Comparison of ENCODE assay signal across 17 mouse cellular contexts in genomic region chr5:17850582-17850981, GRCm38 (mm10). TPM values are rescaled to one million over a fixed set of nuclear protein-coding genes. Genes with fewer than 3 reads are reported as not detected.
DNase-seq lines count a peak whose midpoint lies in the region; ATAC-seq and TF ChIP-seq lines count a peak whose summit lies in the region.
"Had no signal": no experiment of that assay in that cellular context is flagged by ENCODE, and none has a peak within 500 bp of the region (broad histone marks: within the 10 kb centered on the region; RNA-seq: fewer than 3 reads in every experiment).

No protein-coding gene starts in this region.

- H3K4me2 ChIP-seq in kidney, postnatal 0 days (ENCODE audit: low read length), result no peak overlapping the region
- H3K4me2 ChIP-seq in liver, embryonic 16.5 days (ENCODE audit: low read depth, low read length), result no peak overlapping the region
- H3K4me2 ChIP-seq: heart, embryonic 11.5 days; liver, embryonic 13.5 days; neural tube, embryonic 13.5 days had no signal

- no peak overlapping the region for H3K27ac ChIP-seq in kidney, postnatal 0 days
- no peak overlapping the region for H3K27ac ChIP-seq in liver, embryonic 16.5 days (ENCODE audit: low read length)
- H3K27ac ChIP-seq: liver, embryonic 13.5 days; neural tube, embryonic 13.5 days had no signal

- TF ChIP-seq CTCF in kidney, postnatal 0 days (IDR thresholded peaks at IDR 0.05; ENCODE audit: low read depth), result 0 out of 2 replicates have a peak, but pooled peaks have one; percentile 6

- no peak for DNase-seq in kidney, postnatal 0 days (ENCODE audit: low spot score)
- no peak for DNase-seq in kidney, postnatal 10 days
- DNase-seq in A20 (ENCODE audit: low read depth, low spot score) (peak; percentile 31), ES-CJ7 (ENCODE audit: low read depth, low spot score) (peak; percentile 47)
- no peak for DNase-seq in thymus, adult 18-20 months
- DNase-seq: adrenal gland, postnatal 25 days; cerebellum, postnatal 10 days; gastrocnemius, postnatal 14 days; kidney, postnatal 14 days; liver, embryonic 13.5 days; thymus, adult 2 months had no signal

- no peak for ATAC-seq in kidney, postnatal 0 days (replicated peaks; ENCODE audit: low FRiP score, low read depth)
- peak; percentile 44; the same call in 1 of the 2 replicates for ATAC-seq in liver, embryonic 16.5 days (ENCODE audit: low read depth)
- ATAC-seq in activated CD4-positive, CD25-positive, alpha-beta regulatory T cell, adult 4 months, result no peak
- ATAC-seq: inflammation-experienced regulatory T-cells, adult 6 months had no signal

- H3K36me3 ChIP-seq in kidney, postnatal 0 days (ENCODE audit: insufficient read depth, low read length), result no peaks in the 10 kb centered on the region
- no peaks in the 10 kb centered on the region for H3K36me3 ChIP-seq in liver, embryonic 16.5 days (ENCODE audit: control insufficient read depth, insufficient read depth)
- H3K36me3 ChIP-seq: liver, embryonic 13.5 days; neural tube, embryonic 13.5 days had no signal

- no peaks in the 10 kb centered on the region for H3K4me1 ChIP-seq in kidney, postnatal 0 days (replicated peaks; ENCODE audit: insufficient read depth, low read length)
- H3K4me1 ChIP-seq in liver, embryonic 16.5 days (ENCODE audit: control insufficient read depth, low read depth, low read length), result no peaks in the 10 kb centered on the region
- H3K4me1 ChIP-seq: liver, embryonic 13.5 days; neural tube, embryonic 13.5 days had no signal

- no peak overlapping the region for H3K9ac ChIP-seq in kidney, postnatal 0 days (ENCODE audit: low read depth, low read length)
- no peak overlapping the region for H3K9ac ChIP-seq in liver, embryonic 16.5 days (ENCODE audit: low read depth, low read length)
- H3K9ac ChIP-seq: liver, embryonic 13.5 days; neural tube, embryonic 13.5 days had no signal

- no peak overlapping the region for H3K4me3 ChIP-seq in kidney, postnatal 0 days (replicated peaks; ENCODE audit: low read depth, low read length)
- H3K4me3 ChIP-seq in liver, embryonic 16.5 days (ENCODE audit: low read depth, low read length), result no peak overlapping the region
- H3K4me3 ChIP-seq: erythroblast, embryonic 14.5 days; liver, embryonic 13.5 days; neural tube, embryonic 13.5 days had no signal

- WGBS in kidney, postnatal 0 days, result 90% methylated on average over 2 of the region's 2 CpGs
- WGBS in liver, embryonic 16.5 days (ENCODE audit: insufficient replicate concordance), result 64% methylated on average over 2 of the region's 2 CpGs

- H3K27me3 ChIP-seq in kidney, postnatal 0 days (ENCODE audit: insufficient read depth, low read length), result no peaks in the 10 kb centered on the region
- no peaks in the 10 kb centered on the region for H3K27me3 ChIP-seq in liver, embryonic 16.5 days (ENCODE audit: control insufficient read depth, insufficient read depth, low read depth, low read length)
- H3K27me3 ChIP-seq: liver, embryonic 13.5 days; neural tube, embryonic 13.5 days had no signal

- no peaks in the 10 kb centered on the region for H3K9me3 ChIP-seq in kidney, postnatal 0 days (replicated peaks; ENCODE audit: low read length)
- H3K9me3 ChIP-seq in liver, embryonic 16.5 days (replicated peaks; ENCODE audit: control insufficient read depth, low read length), result no peaks in the 10 kb centered on the region
- H3K9me3 ChIP-seq: liver, embryonic 13.5 days; neural tube, embryonic 13.5 days had no signal

RNA-seq across cellular contexts. Expression of gene Cd36, which starts 38.0 kb away (rescaled TPM):
- polyA plus RNA-seq in kidney, postnatal 0 days (2015; fragmentation: Nextera tagmentation; extraction: Ambion mirVana), result 22.6 and 25.0 TPM in 2 replicates
- polyA plus RNA-seq in liver, embryonic 16.5 days (2015; fragmentation: Nextera tagmentation; extraction: Ambion mirVana), result 36.8 and 40.2 TPM in 2 replicates
- polyA plus RNA-seq in activated CD4-positive, CD25-positive, alpha-beta regulatory T cell, adult 4 months (2017; shearing (Covaris generic)), result under 1 TPM in 1 of 2 experiments, not detected in 1; 0.20 TPM

Comparison
In these comparisons a context has a peak if more than half of its experiments do, and no peak if none do; other contexts are left out.
1. DNase-seq: peak in A20 (single experiment) and ES-CJ7 (single experiment); none in kidney, postnatal 0 days (single experiment), kidney, postnatal 10 days (single experiment) and thymus, adult 18-20 months (0 of 2).
2. RNA of gene Cd36, which starts 38.0 kb away (polyA plus RNA-seq): 36.8 to 40.2 TPM in liver, embryonic 16.5 days and 22.6 to 25.0 TPM in kidney, postnatal 0 days; 0.20 TPM in activated CD4-positive, CD25-positive, alpha-beta regulatory T cell, adult 4 months; every median in the first group is over 10 times any median in the second.